Mouse (Mus musculus) layer of hippocampus, adult 6 months (tissue): ENCODE measurements around the gene Trappc1. TPM values are rescaled to one million over a fixed set of nuclear protein-coding genes. Genes with fewer than 3 reads are reported as not detected.

Source experiments
- long read RNA-seq, 2 experiments: library from polyadenylated mRNA; unstranded; transcript quantifications; one replicate each; pipeline ENCODE4 v2.0.0; 2019 to 2020
- polyA plus RNA-seq: library from polyadenylated mRNA; unstranded; fragments of <200 nt; fragmentation: Nextera tagmentation; gene quantifications from 2 replicates; pipeline ENCODE4 v1.2.3, GENCODE M21; 2021

Gene Trappc1
- 134 and 135 TPM in 2 replicates for polyA plus RNA-seq
- long read RNA-seq, experiment 1, transcript Trappc1-202 (4 exons, 759 nt) = minor isoform, 11 of 73 reads
- long read RNA-seq, experiment 1, transcript Trappc1-203 (5 exons, 751 nt) = major isoform, 55 of 73 reads
- long read RNA-seq, experiment 1, partial matches to known transcripts = 4 of 73 reads
- long read RNA-seq, experiment 1, other reads (novel, unspliced or antisense) = 3 of 73 reads
- long read RNA-seq, experiment 2, transcript Trappc1-203 (5 exons, 751 nt) = major isoform, 7 of 24 reads
- long read RNA-seq, experiment 2, partial matches to known transcripts = 6 of 24 reads
- long read RNA-seq, experiment 2, other reads (novel, unspliced or antisense) = 7 of 24 reads

DNA sequence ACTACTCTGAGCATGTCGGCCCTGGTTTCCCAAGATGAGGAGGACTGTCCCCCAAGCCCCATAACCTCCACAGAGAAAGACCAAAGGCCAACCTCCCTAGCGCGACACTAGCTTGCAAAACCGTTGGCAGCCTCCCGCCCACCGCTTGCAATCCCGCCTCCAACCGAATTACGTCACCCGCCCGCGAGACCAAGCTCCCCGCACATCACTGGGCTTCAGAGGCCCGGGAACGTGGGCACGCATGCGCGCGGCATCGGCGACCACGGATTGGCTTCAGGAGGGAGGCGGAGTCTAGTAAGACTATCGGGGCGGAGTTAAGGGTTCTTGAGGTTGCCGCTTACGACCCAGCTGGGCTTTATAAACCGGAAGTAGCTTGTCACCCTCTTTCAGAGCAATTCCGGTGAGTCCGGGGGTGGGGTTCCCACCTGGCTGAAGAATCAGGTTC, at the start of gene Trappc1, which contains the start of gene Cntrob:
Gene Trappc1, plus strand, starts transcription at position 314 of the 445 bp plus-strand sequence.
Gene Cntrob, minus strand, starts transcription at position 109 of the 445 bp plus-strand sequence.

GRCm38 (mm10) chr11:69325628-69326407, 2.0 kb downstream of the Trappc1 start, which contains the start of gene Kcnab3:
Gene Kcnab3, plus strand, starts transcription at chr11:69326258.

DNA sequence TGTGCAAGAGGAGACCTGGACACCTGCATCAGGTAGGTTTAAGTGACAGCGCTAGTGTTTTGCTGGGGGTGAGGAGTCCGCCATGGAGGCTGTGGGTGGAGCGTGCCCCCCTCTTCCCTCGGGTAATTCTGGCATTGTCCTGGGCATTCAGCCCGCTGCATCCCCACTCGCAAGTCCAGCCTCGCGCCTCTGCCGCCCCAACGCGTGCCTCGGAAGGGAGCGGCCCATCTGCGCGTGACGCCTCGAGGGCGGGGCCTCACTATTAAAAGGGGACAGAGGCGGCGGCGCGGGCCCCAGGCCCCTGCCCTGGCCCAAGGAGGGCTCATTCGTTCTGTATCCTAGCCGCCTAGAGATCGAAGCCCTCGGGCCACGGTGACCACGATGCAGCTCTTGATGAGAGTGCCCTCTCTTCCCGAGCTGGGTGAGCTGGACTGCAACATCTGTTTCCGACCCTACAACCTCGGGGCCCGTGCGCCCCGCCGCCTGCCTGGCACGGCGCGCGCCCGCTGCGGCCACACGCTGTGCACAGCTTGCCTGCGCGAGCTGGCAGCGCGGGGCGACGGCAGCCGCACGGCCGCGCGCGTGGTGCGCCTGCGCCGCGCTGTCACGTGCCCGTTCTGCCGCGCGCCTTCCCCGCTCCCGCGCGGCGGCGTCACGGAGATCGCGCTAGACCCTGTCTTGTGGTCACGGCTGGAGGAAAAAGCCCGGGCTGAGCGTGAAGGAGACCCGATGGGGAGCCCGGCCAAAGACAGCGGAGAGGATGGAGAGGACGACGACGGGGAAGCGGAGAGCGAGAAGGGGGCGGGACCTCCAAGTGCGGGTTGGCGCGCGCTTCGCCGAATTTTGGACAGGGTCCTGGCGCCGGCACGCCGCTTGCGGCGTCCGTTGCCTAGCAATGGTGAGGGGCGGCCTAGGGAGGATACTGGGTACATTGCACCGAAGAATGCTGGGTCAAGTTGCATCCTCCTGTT, 16.7 kb downstream of the Trappc1 start, which contains the start of gene Rnf227:
Gene Rnf227, plus strand, starts transcription at position 301 of the 971 bp plus-strand sequence.

DNA sequence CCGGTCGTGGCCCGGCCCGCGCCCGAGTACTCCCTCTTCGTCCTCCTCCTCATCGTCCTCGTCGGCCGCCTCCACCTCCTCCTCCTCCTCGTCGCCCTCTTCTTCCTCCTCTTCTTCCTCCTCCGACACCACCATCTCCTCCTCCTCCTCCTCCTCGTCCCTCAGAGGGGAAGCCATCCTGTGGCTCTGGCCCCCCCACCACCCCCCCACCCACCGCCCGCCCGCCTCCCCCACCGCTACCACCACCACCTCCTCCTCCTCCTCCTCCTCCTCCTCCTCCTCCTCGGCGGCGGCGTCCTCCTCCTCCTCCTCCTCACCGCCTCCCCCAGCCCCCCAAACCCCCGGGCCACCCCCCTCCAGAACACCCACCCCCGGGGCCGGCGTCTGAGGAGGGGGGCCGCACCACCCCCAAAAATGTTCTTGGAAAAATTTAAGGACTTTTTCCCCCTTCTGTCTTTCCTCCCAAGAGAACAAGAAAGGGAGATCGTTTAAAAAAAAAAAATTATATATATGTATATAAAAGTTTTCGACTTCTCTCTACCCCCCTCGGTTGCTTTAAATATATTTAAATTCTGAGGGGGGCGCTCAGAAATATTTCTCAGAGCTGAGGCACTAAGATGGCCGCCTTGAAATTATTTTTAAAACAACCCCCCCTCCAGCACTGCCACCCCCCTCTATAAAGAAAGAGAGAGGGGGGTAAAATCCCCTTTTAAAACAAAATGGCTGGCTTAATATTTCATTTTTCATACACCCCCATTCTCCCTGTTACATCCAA, 45.6 kb downstream of the Trappc1 start, which contains the start of gene Chd3:
Gene Chd3, minus strand, starts transcription at position 192 of the 775 bp plus-strand sequence.

Other genes with a start within 250 kb of the Trappc1 start
- gene Vamp2, start 235.5 kb upstream of the Trappc1 start, polyA plus RNA-seq = 412 and 583 TPM in 2 replicates
- 30.5 and 39.5 TPM in 2 replicates for gene Per1, start 228.8 kb upstream of the Trappc1 start, polyA plus RNA-seq
- gene Hes7, start 203.6 kb upstream of the Trappc1 start, polyA plus RNA-seq = 0.53 and 0.58 TPM in 2 replicates
- gene 9130213A22Rik, start 201.4 kb upstream of the Trappc1 start, polyA plus RNA-seq = 0.84 and 0.90 TPM in 2 replicates
- 5.9 and 8.6 TPM in 2 replicates for gene Aloxe3, start 198.1 kb upstream of the Trappc1 start, polyA plus RNA-seq
- gene Alox12b, start 167.0 kb upstream of the Trappc1 start, polyA plus RNA-seq = 2.7 and 2.8 TPM in 2 replicates
- 3.5 and 5.1 TPM in 2 replicates for gene Alox8, start 126.1 kb upstream of the Trappc1 start, polyA plus RNA-seq
- 0.44 and 0.55 TPM in 2 replicates for gene Gucy2e, start 86.9 kb upstream of the Trappc1 start, polyA plus RNA-seq
- gene Cntrob, start 205 bp upstream of the Trappc1 start, polyA plus RNA-seq = 1.3 and 1.8 TPM in 2 replicates
- 5.3 and 6.1 TPM in 2 replicates for gene Kcnab3, start 2.3 kb downstream of the Trappc1 start, polyA plus RNA-seq
- gene Rnf227, start 16.5 kb downstream of the Trappc1 start, polyA plus RNA-seq = 256 and 260 TPM in 2 replicates
- gene Chd3, start 45.4 kb downstream of the Trappc1 start, polyA plus RNA-seq = 49.8 and 51.0 TPM in 2 replicates
- gene Naa38, start 71.5 kb downstream of the Trappc1 start, polyA plus RNA-seq = 601 and 628 TPM in 2 replicates
- 12.0 and 15.0 TPM in 2 replicates for gene Cyb5d1, start 71.7 kb downstream of the Trappc1 start, polyA plus RNA-seq
- gene Tmem88, start 74.3 kb downstream of the Trappc1 start, polyA plus RNA-seq = 1.9 and 2.4 TPM in 2 replicates
- 8.1 and 9.3 TPM in 2 replicates for gene Kdm6b, start 89.7 kb downstream of the Trappc1 start, polyA plus RNA-seq
- 0.36 and 0.80 TPM in 2 replicates for gene Dnah2, start 225.1 kb downstream of the Trappc1 start, polyA plus RNA-seq
- gene Efnb3, start 236.2 kb downstream of the Trappc1 start, polyA plus RNA-seq = 21.6 and 21.9 TPM in 2 replicates